Mouse (Mus musculus): ENCODE data around the gene Arfrp1. TPM values are rescaled to one million over a fixed set of nuclear protein-coding genes. Genes with fewer than 3 reads are reported as not detected.

Gene Arfrp1
- polyA plus RNA-seq (2014; fragmentation: Nextera tagmentation; extraction: Ambion mirVana) = 44.2 and 51.4 TPM in 2 replicates

GRCm38 (mm10) chr2:181364860-181365596, at the start of gene Arfrp1, which contains the start of gene Zgpat:
TSS of gene Arfrp1 (minus strand) at chr2:181365404.
TSS of gene Zgpat (plus strand) at chr2:181364928.
- ATAC-seq (ENCODE audit: insufficient number of reproducible peaks, insufficient read depth, low FRiP score, low read depth) = peak; percentile 89
- H3K36me3 ChIP-seq (ENCODE audit: control insufficient read depth, insufficient read depth, low read length) = peaks cover 38% of the 10 kb centered on the region
- H3K27ac ChIP-seq (ENCODE audit: low read length) = peak within 1 kb of the TSS; percentile 89
- peak within 1 kb of the TSS; percentile 83 for H3K9ac ChIP-seq (replicated peaks; ENCODE audit: low read depth, low read length)
- no peaks in the 10 kb centered on the region for H3K9me3 ChIP-seq (ENCODE audit: control insufficient read depth, low read depth, low read length)
- peaks cover 14% of the 10 kb centered on the region for H3K4me1 ChIP-seq (ENCODE audit: control insufficient read depth, insufficient read depth, low read length)
- H3K4me2 ChIP-seq (replicated peaks; ENCODE audit: low read depth, low read length) = peak within 1 kb of the TSS; percentile 85
- H3K27me3 ChIP-seq (ENCODE audit: control insufficient read depth, insufficient read depth, low read length) = no peaks in the 10 kb centered on the region
- H3K4me3 ChIP-seq (ENCODE audit: low read depth, low read length) = peak within 1 kb of the TSS; percentile 89
- WGBS = under 1% methylated on average over 70 of the region's 71 CpGs

- no peak overlapping the region for H3K27ac ChIP-seq (ENCODE audit: low read length)
- H3K27me3 ChIP-seq (ENCODE audit: control insufficient read depth, insufficient read depth, low read length) = no peaks in the 10 kb centered on the region
- no peak overlapping the region for H3K4me3 ChIP-seq (ENCODE audit: low read depth, low read length)
- no peak for ATAC-seq (ENCODE audit: insufficient number of reproducible peaks, insufficient read depth, low FRiP score, low read depth)
- WGBS = 52% methylated on average over 2 of the region's 2 CpGs
- H3K9me3 ChIP-seq (ENCODE audit: control insufficient read depth, low read depth, low read length) = no peaks in the 10 kb centered on the region
- H3K9ac ChIP-seq (replicated peaks; ENCODE audit: low read depth, low read length) = no peak overlapping the region
- H3K4me1 ChIP-seq (ENCODE audit: control insufficient read depth, insufficient read depth, low read length) = no peaks in the 10 kb centered on the region
- no peak overlapping the region for H3K4me2 ChIP-seq (replicated peaks; ENCODE audit: low read depth, low read length)
- no peaks in the 10 kb centered on the region for H3K36me3 ChIP-seq (ENCODE audit: control insufficient read depth, insufficient read depth, low read length)
Measured at GRCm38 (mm10) chr2:181413141-181413540, 47.9 kb upstream of the Arfrp1 start.

- H3K4me1 ChIP-seq (ENCODE audit: control insufficient read depth, insufficient read depth, low read length) = no peaks in the 10 kb centered on the region
- 47% methylated on average over 4 of the region's 4 CpGs for WGBS
- no peak overlapping the region for H3K4me3 ChIP-seq (ENCODE audit: low read depth, low read length)
- no peak overlapping the region for H3K4me2 ChIP-seq (replicated peaks; ENCODE audit: low read depth, low read length)
- H3K9ac ChIP-seq (replicated peaks; ENCODE audit: low read depth, low read length) = no peak overlapping the region
- no peaks in the 10 kb centered on the region for H3K36me3 ChIP-seq (ENCODE audit: control insufficient read depth, insufficient read depth, low read length)
- H3K27me3 ChIP-seq (ENCODE audit: control insufficient read depth, insufficient read depth, low read length) = no peaks in the 10 kb centered on the region
- H3K27ac ChIP-seq (ENCODE audit: low read length) = no peak overlapping the region
- no peaks in the 10 kb centered on the region for H3K9me3 ChIP-seq (ENCODE audit: control insufficient read depth, low read depth, low read length)
- ATAC-seq (ENCODE audit: insufficient number of reproducible peaks, insufficient read depth, low FRiP score, low read depth) = 0 out of 2 replicates have a peak, but pooled peaks have one; percentile 56
Measured at GRCm38 (mm10) chr2:181410760-181411473, 45.7 kb upstream of the Arfrp1 start.

GRCm38 (mm10) chr2:181409643-181410042, 44.4 kb upstream of the Arfrp1 start:
- Histone ChIP-seq H3K4me3 (ENCODE audit: low read depth, low read length) (no peak overlapping the region), H3K4me2 (replicated peaks; ENCODE audit: low read depth, low read length) (no peak overlapping the region), H3K27ac (ENCODE audit: low read length) (no peak overlapping the region), H3K9ac (replicated peaks; ENCODE audit: low read depth, low read length) (no peak overlapping the region), H3K9me3 (ENCODE audit: control insufficient read depth, low read depth, low read length) (no peaks in the 10 kb centered on the region), H3K4me1 (ENCODE audit: control insufficient read depth, insufficient read depth, low read length) (no peaks in the 10 kb centered on the region), H3K36me3 (ENCODE audit: control insufficient read depth, insufficient read depth, low read length) (peaks cover under 1% of the 10 kb centered on the region; the same call in 1 of the 2 replicates), H3K27me3 (ENCODE audit: control insufficient read depth, insufficient read depth, low read length) (no peaks in the 10 kb centered on the region)
- 81% methylated on average over 7 of the region's 7 CpGs for WGBS
- no peak for ATAC-seq (ENCODE audit: insufficient number of reproducible peaks, insufficient read depth, low FRiP score, low read depth)

- no peaks in the 10 kb centered on the region for H3K4me1 ChIP-seq (ENCODE audit: control insufficient read depth, insufficient read depth, low read length)
- H3K27ac ChIP-seq (ENCODE audit: low read length) = no peak overlapping the region
- peaks cover 4% of the 10 kb centered on the region; the same call in 1 of the 2 replicates for H3K36me3 ChIP-seq (ENCODE audit: control insufficient read depth, insufficient read depth, low read length)
- no peak overlapping the region for H3K9ac ChIP-seq (replicated peaks; ENCODE audit: low read depth, low read length)
- H3K27me3 ChIP-seq (ENCODE audit: control insufficient read depth, insufficient read depth, low read length) = no peaks in the 10 kb centered on the region
- no peak overlapping the region for H3K4me2 ChIP-seq (replicated peaks; ENCODE audit: low read depth, low read length)
- no peaks in the 10 kb centered on the region for H3K9me3 ChIP-seq (ENCODE audit: control insufficient read depth, low read depth, low read length)
- no peak overlapping the region for H3K4me3 ChIP-seq (ENCODE audit: low read depth, low read length)
- ATAC-seq (ENCODE audit: insufficient number of reproducible peaks, insufficient read depth, low FRiP score, low read depth) = no peak
- WGBS = 92% methylated on average over 3 of the region's 3 CpGs
Measured at GRCm38 (mm10) chr2:181403722-181404121, 38.5 kb upstream of the Arfrp1 start.

GRCm38 (mm10) chr2:181401497-181401896, 36.3 kb upstream of the Arfrp1 start:
- Histone ChIP-seq H3K9me3 (ENCODE audit: control insufficient read depth, low read depth, low read length) (no peaks in the 10 kb centered on the region), H3K9ac (replicated peaks; ENCODE audit: low read depth, low read length) (no peak overlapping the region), H3K27ac (ENCODE audit: low read length) (no peak overlapping the region), H3K36me3 (ENCODE audit: control insufficient read depth, insufficient read depth, low read length) (peaks cover 4% of the 10 kb centered on the region; the same call in 1 of the 2 replicates), H3K27me3 (ENCODE audit: control insufficient read depth, insufficient read depth, low read length) (no peaks in the 10 kb centered on the region), H3K4me1 (ENCODE audit: control insufficient read depth, insufficient read depth, low read length) (no peaks in the 10 kb centered on the region), H3K4me3 (ENCODE audit: low read depth, low read length) (no peak overlapping the region), H3K4me2 (replicated peaks; ENCODE audit: low read depth, low read length) (no peak overlapping the region)
- no peak for ATAC-seq (ENCODE audit: insufficient number of reproducible peaks, insufficient read depth, low FRiP score, low read depth)
- 5% methylated on average over 1 of the region's 1 CpGs for WGBS

GRCm38 (mm10) chr2:181397207-181397761, 32.1 kb upstream of the Arfrp1 start:
- Histone ChIP-seq H3K27me3 (ENCODE audit: control insufficient read depth, insufficient read depth, low read length) (no peaks in the 10 kb centered on the region), H3K4me1 (ENCODE audit: control insufficient read depth, insufficient read depth, low read length) (no peaks in the 10 kb centered on the region), H3K9me3 (ENCODE audit: control insufficient read depth, low read depth, low read length) (no peaks in the 10 kb centered on the region), H3K4me2 (replicated peaks; ENCODE audit: low read depth, low read length) (no peak overlapping the region), H3K4me3 (ENCODE audit: low read depth, low read length) (no peak overlapping the region), H3K36me3 (ENCODE audit: control insufficient read depth, insufficient read depth, low read length) (no peaks in the 10 kb centered on the region), H3K27ac (ENCODE audit: low read length) (no peak overlapping the region), H3K9ac (replicated peaks; ENCODE audit: low read depth, low read length) (no peak overlapping the region)
- WGBS = 68% methylated on average over 5 of the region's 5 CpGs
- no peak for ATAC-seq (ENCODE audit: insufficient number of reproducible peaks, insufficient read depth, low FRiP score, low read depth)

- H3K27ac ChIP-seq (ENCODE audit: low read length) = no peak overlapping the region
- no peaks in the 10 kb centered on the region for H3K9me3 ChIP-seq (ENCODE audit: control insufficient read depth, low read depth, low read length)
- no peak overlapping the region for H3K4me2 ChIP-seq (replicated peaks; ENCODE audit: low read depth, low read length)
- WGBS = 89% methylated on average over 3 of the region's 3 CpGs
- no peaks in the 10 kb centered on the region for H3K4me1 ChIP-seq (ENCODE audit: control insufficient read depth, insufficient read depth, low read length)
- ATAC-seq (ENCODE audit: insufficient number of reproducible peaks, insufficient read depth, low FRiP score, low read depth) = no peak
- no peak overlapping the region for H3K4me3 ChIP-seq (ENCODE audit: low read depth, low read length)
- H3K27me3 ChIP-seq (ENCODE audit: control insufficient read depth, insufficient read depth, low read length) = no peaks in the 10 kb centered on the region
- H3K36me3 ChIP-seq (ENCODE audit: control insufficient read depth, insufficient read depth, low read length) = no peaks in the 10 kb centered on the region; the same call in 1 of the 2 replicates
- H3K9ac ChIP-seq (replicated peaks; ENCODE audit: low read depth, low read length) = no peak overlapping the region
Measured at GRCm38 (mm10) chr2:181394086-181394485, 28.9 kb upstream of the Arfrp1 start.
